Mouse (Mus musculus) C2C12 (cell line): Measurements from ENCODE around the gene Atoh7. TPM values are rescaled to one million over a fixed set of nuclear protein-coding genes. Genes with fewer than 3 reads are reported as not detected.

Experiments
- H3K27me3 ChIP-seq: one replicate; pipeline ENCODE4 v1.6.1; 2011; ENCODE audit not compliant: control insufficient read depth, insufficient read depth, insufficient read length
- H3K36me3 ChIP-seq: one replicate; pipeline ENCODE4 v1.6.1; 2011; ENCODE audit not compliant: control insufficient read depth, insufficient read depth
- H3K4me3 ChIP-seq: one replicate; pipeline ENCODE4 v1.5.1; 2011; ENCODE audit warnings: mild to moderate bottlenecking, control low read depth; ENCODE audit not compliant: poor library complexity, insufficient read depth, severe bottlenecking
- H3K79me2 ChIP-seq: one replicate; pipeline ENCODE4 v1.6.1; 2011; ENCODE audit not compliant: control insufficient read depth, insufficient read depth
- H3K79me3 ChIP-seq: one replicate; pipeline ENCODE4 v1.6.1; 2011; ENCODE audit warnings: low read depth, control low read depth
- H3ac ChIP-seq: one replicate; pipeline ENCODE3; 2011; ENCODE audit warnings: low read depth; ENCODE audit not compliant: control insufficient read depth, insufficient read length
- CEBPB ChIP-seq: IDR thresholded peaks from one replicate; pipeline ENCODE4 v1.6.1; 2011; ENCODE audit warnings: low read depth, mild to moderate bottlenecking, control low read depth, moderate library complexity
- CTCF ChIP-seq: IDR thresholded peaks from one replicate; pipeline ENCODE4 v1.5.1; 2011; ENCODE audit not compliant: control insufficient read depth, insufficient read depth, insufficient read length
- FOSL1 ChIP-seq: IDR thresholded peaks from one replicate; pipeline ENCODE4 v1.8.0; 2011; ENCODE audit warnings: mild to moderate bottlenecking, low read length; ENCODE audit not compliant: poor library complexity, insufficient read depth, severe bottlenecking
- MAX ChIP-seq: IDR thresholded peaks from one replicate; pipeline ENCODE4 v1.6.1; 2011; ENCODE audit warnings: mild to moderate bottlenecking, control low read depth
- MYOD1 ChIP-seq: IDR thresholded peaks from one replicate; pipeline ENCODE4 v1.6.1; 2011; ENCODE audit warnings: low read depth; ENCODE audit not compliant: control insufficient read depth, insufficient read length
- MYOG ChIP-seq: IDR thresholded peaks from one replicate; pipeline ENCODE4 v1.6.1; 2011; ENCODE audit not compliant: control insufficient read depth, insufficient read length; ENCODE audit errors: extremely low read depth
- USF1 ChIP-seq: IDR thresholded peaks from one replicate; pipeline ENCODE4 v1.6.1; 2011; ENCODE audit warnings: low read depth, mild to moderate bottlenecking, control low read depth, moderate library complexity
- polyA plus RNA-seq: library from polyadenylated mRNA; unstranded; fragments of >200 nt; fragmentation: generic; extraction: Trizol; gene quantifications from one replicate; pipeline ENCODE4 v1.2.1, GENCODE M21; 2012; ENCODE audit warnings: missing spikeins

The Atoh7 gene
- polyA plus RNA-seq, 1 experiment, result not detected

- Histone ChIP-seq H3K4me3 (no peak overlapping the region), H3K79me2 (no peaks in the 10 kb centered on the region), H3ac (no peak overlapping the region), H3K79me3 (no peaks in the 10 kb centered on the region), H3K36me3 (no peaks in the 10 kb centered on the region), H3K27me3 (no peaks in the 10 kb centered on the region)
- TF ChIP-seq MYOG, result no peak
- TF ChIP-seq CEBPB, result no peak
- no peak for TF ChIP-seq CTCF
- no peak for TF ChIP-seq MYOD1
- no peak for TF ChIP-seq USF1
- no peak for TF ChIP-seq FOSL1
- no peak for TF ChIP-seq MAX
Measured at GRCm38 (mm10) chr10:63125343-63125742, 25.9 kb downstream of the Atoh7 start.

GRCm38 (mm10) chr10:63126116-63126515 is 26.7 kb downstream of the Atoh7 start:
- TF ChIP-seq USF1, result no peak
- TF ChIP-seq MAX, result no peak
- no peak for TF ChIP-seq MYOD1
- TF ChIP-seq CTCF, result no peak
- TF ChIP-seq MYOG, result no peak
- no peak for TF ChIP-seq FOSL1
- no peak for TF ChIP-seq CEBPB
- Histone ChIP-seq H3K4me3 (no peak overlapping the region), H3K79me3 (no peaks in the 10 kb centered on the region), H3K36me3 (no peaks in the 10 kb centered on the region), H3ac (no peak overlapping the region), H3K27me3 (no peaks in the 10 kb centered on the region), H3K79me2 (no peaks in the 10 kb centered on the region)

- no peak overlapping the region for H3K4me3 ChIP-seq
- H3K79me2 ChIP-seq, result no peaks in the 10 kb centered on the region
- no peak for TF ChIP-seq USF1
- TF ChIP-seq CTCF, result no peak
- no peak for TF ChIP-seq CEBPB
- TF ChIP-seq MYOG, result no peak
- no peak for TF ChIP-seq FOSL1
- TF ChIP-seq MAX, result no peak
- TF ChIP-seq MYOD1, result no peak
- H3K27me3 ChIP-seq, result no peaks in the 10 kb centered on the region
- H3K79me3 ChIP-seq, result no peaks in the 10 kb centered on the region
- H3ac ChIP-seq, result no peak overlapping the region
- H3K36me3 ChIP-seq, result no peaks in the 10 kb centered on the region
Measured at GRCm38 (mm10) chr10:63127156-63127555, 27.7 kb downstream of the Atoh7 start.

GRCm38 (mm10) chr10:63128256-63128655 is 28.8 kb downstream of the Atoh7 start:
- Histone ChIP-seq H3K4me3 (no peak overlapping the region), H3K79me3 (no peaks in the 10 kb centered on the region), H3K36me3 (no peaks in the 10 kb centered on the region), H3K27me3 (no peaks in the 10 kb centered on the region), H3K79me2 (no peaks in the 10 kb centered on the region), H3ac (no peak overlapping the region)
- TF ChIP-seq MYOG (no peak), CEBPB (peak; percentile 4), FOSL1 (peak; percentile 57), CTCF (no peak), MAX (peak; percentile 51), MYOD1 (peak; percentile 86), USF1 (no peak)

GRCm38 (mm10) chr10:63130500-63130899 is 31.0 kb downstream of the Atoh7 start:
- H3K36me3 ChIP-seq, result no peaks in the 10 kb centered on the region
- no peaks in the 10 kb centered on the region for H3K79me2 ChIP-seq
- H3ac ChIP-seq, result no peak overlapping the region
- TF ChIP-seq MYOD1 (no peak), MAX (no peak), MYOG (no peak), CTCF (no peak), FOSL1 (no peak), USF1 (no peak), CEBPB (no peak)
- H3K79me3 ChIP-seq, result no peaks in the 10 kb centered on the region
- H3K27me3 ChIP-seq, result no peaks in the 10 kb centered on the region
- no peak overlapping the region for H3K4me3 ChIP-seq

- Histone ChIP-seq H3K79me2 (no peaks in the 10 kb centered on the region), H3K27me3 (no peaks in the 10 kb centered on the region), H3ac (no peak overlapping the region), H3K4me3 (no peak overlapping the region), H3K79me3 (no peaks in the 10 kb centered on the region), H3K36me3 (no peaks in the 10 kb centered on the region)
- TF ChIP-seq MYOG (no peak), USF1 (no peak), FOSL1 (no peak), MAX (no peak), MYOD1 (no peak), CTCF (no peak), CEBPB (no peak)
Measured at GRCm38 (mm10) chr10:63132356-63132755, 32.9 kb downstream of the Atoh7 start.
